Mouse (Mus musculus) spleen, adult 2 months (tissue): ENCODE data around the gene Lamb1. TPM values are rescaled to one million over a fixed set of nuclear protein-coding genes. Genes with fewer than 3 reads are reported as not detected.

ENCODE experiments used
- DNase-seq, 2 experiments: peaks; one replicate each; pipeline versions ENCODE4 v3.0.0 to v3.0.0-alpha.2; 2012 to 2021; ENCODE audit warnings: low spot score in 2 of 2, low read depth in 1 of 2
- H3K27ac ChIP-seq: fragments of 200-500 bp; 2 replicates; pipeline ENCODE4 v1.5.1; 2012; ENCODE audit warnings: low read length, inconsistent platforms; ENCODE audit not compliant: insufficient read depth
- H3K27me3 ChIP-seq: fragments of 200-500 bp; 2 replicates; pipeline ENCODE4 v1.6.1; 2012; ENCODE audit warnings: mild to moderate bottlenecking, moderate library complexity, low read length, inconsistent platforms; ENCODE audit not compliant: control insufficient read depth, insufficient read depth
- H3K36me3 ChIP-seq: fragments of 200-500 bp; 2 replicates; pipeline ENCODE4 v1.6.1; 2012; ENCODE audit warnings: mild to moderate bottlenecking, low read length, inconsistent platforms; ENCODE audit not compliant: control insufficient read depth, insufficient read depth
- H3K4me1 ChIP-seq: fragments of 200-500 bp; 2 replicates; pipeline ENCODE4 v1.6.1; 2011; ENCODE audit warnings: inconsistent platforms; ENCODE audit not compliant: control insufficient read depth, insufficient read depth, insufficient read length
- H3K4me3 ChIP-seq: fragments of 200-500 bp; 2 replicates; pipeline ENCODE4 v1.5.1; 2011; ENCODE audit warnings: mild to moderate bottlenecking, inconsistent platforms; ENCODE audit not compliant: insufficient read depth, insufficient read length; ENCODE audit errors: extremely low read depth
- CTCF ChIP-seq: fragments of 200-500 bp; IDR thresholded peaks from 2 replicates; pipeline ENCODE4 v1.5.1; 2011; ENCODE audit warnings: mild to moderate bottlenecking, inconsistent platforms; ENCODE audit not compliant: insufficient read depth, insufficient read length, insufficient replicate concordance; ENCODE audit errors: extremely low read depth
- POLR2A ChIP-seq: fragments of 200-500 bp; IDR thresholded peaks from 2 replicates; pipeline ENCODE4 v1.6.1; 2011; ENCODE audit warnings: low read depth, low read length, inconsistent platforms
- WGBS: fragments of 180-500 bp; shearing (Covaris S2); methylation state at CpG from one replicate; pipeline ENCODE4 v1.1.7; 2018; 5-methylcytosine and 5-hydroxymethylcytosine counted together
- polyA plus RNA-seq: library from polyadenylated mRNA; depleted of rRNA; stranded (reverse); fragments of >200 nt; gene quantifications from 2 replicates; pipeline ENCODE4 v1.2.3, GENCODE M21; 2012

Gene Lamb1
- polyA plus RNA-seq, 1 experiment = 1.5 TPM

GRCm38 (mm10) chr12:31266686-31267085 lies 1.7 kb downstream of the Lamb1 start:
- Histone ChIP-seq H3K27ac (no peak overlapping the region), H3K27me3 (0 out of 2 replicates have a peak, but pooled peaks cover 1% of the 10 kb centered on the region)

GRCm38 (mm10) chr12:31267363-31267762 lies 2.3 kb downstream of the Lamb1 start:
- no peaks in the 10 kb centered on the region for H3K4me1 ChIP-seq
- TF ChIP-seq POLR2A (no peak), CTCF (no peak)
- 0 out of 2 replicates have a peak, but pooled peaks cover 1% of the 10 kb centered on the region for H3K27me3 ChIP-seq
- H3K4me3 ChIP-seq = no peak overlapping the region
- WGBS = 73% methylated on average over 4 of the region's 4 CpGs
- no peaks in the 10 kb centered on the region for H3K36me3 ChIP-seq
- H3K27ac ChIP-seq = no peak overlapping the region
- DNase-seq = no peak

More at GRCm38 (mm10) chr12:31266686-31267085, 1.7 kb downstream of the Lamb1 start:
- Histone ChIP-seq H3K36me3 (no peaks in the 10 kb centered on the region), H3K4me3 (no peak overlapping the region), H3K4me1 (no peaks in the 10 kb centered on the region)
- no peak for DNase-seq
- 13% methylated on average over 15 of the region's 15 CpGs for WGBS
- TF ChIP-seq POLR2A = no peak
- TF ChIP-seq CTCF = no peak

- H3K36me3 ChIP-seq = no peaks in the 10 kb centered on the region
- no peaks in the 10 kb centered on the region for H3K4me1 ChIP-seq
- no peak for DNase-seq
- H3K27me3 ChIP-seq = 0 out of 2 replicates have a peak, but pooled peaks cover 1% of the 10 kb centered on the region
- no peak overlapping the region for H3K4me3 ChIP-seq
- H3K27ac ChIP-seq = no peak overlapping the region
- TF ChIP-seq POLR2A = no peak
- TF ChIP-seq CTCF = no peak
- WGBS = 82% methylated on average over 3 of the region's 3 CpGs
Observed at GRCm38 (mm10) chr12:31268315-31268714, 3.3 kb downstream of the Lamb1 start.

- Histone ChIP-seq H3K4me1 (no peaks in the 10 kb centered on the region), H3K27me3 (0 out of 2 replicates have a peak, but pooled peaks cover 1% of the 10 kb centered on the region), H3K4me3 (no peak overlapping the region), H3K36me3 (no peaks in the 10 kb centered on the region), H3K27ac (no peak overlapping the region)
- no peak for DNase-seq
- TF ChIP-seq CTCF (no peak), POLR2A (no peak)
- WGBS = 85% methylated on average over 12 of the region's 12 CpGs
Observed at GRCm38 (mm10) chr12:31269020-31269597, 4.1 kb downstream of the Lamb1 start.

GRCm38 (mm10) chr12:31270361-31270760 lies 5.3 kb downstream of the Lamb1 start:
- 92% methylated on average over 10 of the region's 10 CpGs for WGBS
- no peaks in the 10 kb centered on the region for H3K4me1 ChIP-seq
- no peak overlapping the region for H3K27ac ChIP-seq
- no peak for DNase-seq
- no peaks in the 10 kb centered on the region for H3K27me3 ChIP-seq
- no peak overlapping the region for H3K4me3 ChIP-seq
- TF ChIP-seq CTCF (no peak), POLR2A (no peak)
- H3K36me3 ChIP-seq = no peaks in the 10 kb centered on the region

- H3K36me3 ChIP-seq = no peaks in the 10 kb centered on the region
- no peak overlapping the region for H3K27ac ChIP-seq
- no peaks in the 10 kb centered on the region for H3K27me3 ChIP-seq
- 85% methylated on average over 5 of the region's 5 CpGs for WGBS
- H3K4me1 ChIP-seq = no peaks in the 10 kb centered on the region
- no peak for DNase-seq
- no peak for TF ChIP-seq CTCF
- no peak for TF ChIP-seq POLR2A
- no peak overlapping the region for H3K4me3 ChIP-seq
Observed at GRCm38 (mm10) chr12:31270776-31271175, 5.7 kb downstream of the Lamb1 start.

GRCm38 (mm10) chr12:31271361-31272011 lies 6.5 kb downstream of the Lamb1 start:
- Histone ChIP-seq H3K36me3 (no peaks in the 10 kb centered on the region), H3K4me3 (no peak overlapping the region), H3K4me1 (no peaks in the 10 kb centered on the region), H3K27ac (no peak overlapping the region), H3K27me3 (no peaks in the 10 kb centered on the region)
- TF ChIP-seq CTCF = no peak
- no peak for TF ChIP-seq POLR2A
- WGBS = 31% methylated on average over 16 of the region's 16 CpGs
- no peak for DNase-seq
